Mouse (Mus musculus): Measurements from ENCODE around the gene 2310034G01Rik.

2310034G01Rik gene

DNA sequence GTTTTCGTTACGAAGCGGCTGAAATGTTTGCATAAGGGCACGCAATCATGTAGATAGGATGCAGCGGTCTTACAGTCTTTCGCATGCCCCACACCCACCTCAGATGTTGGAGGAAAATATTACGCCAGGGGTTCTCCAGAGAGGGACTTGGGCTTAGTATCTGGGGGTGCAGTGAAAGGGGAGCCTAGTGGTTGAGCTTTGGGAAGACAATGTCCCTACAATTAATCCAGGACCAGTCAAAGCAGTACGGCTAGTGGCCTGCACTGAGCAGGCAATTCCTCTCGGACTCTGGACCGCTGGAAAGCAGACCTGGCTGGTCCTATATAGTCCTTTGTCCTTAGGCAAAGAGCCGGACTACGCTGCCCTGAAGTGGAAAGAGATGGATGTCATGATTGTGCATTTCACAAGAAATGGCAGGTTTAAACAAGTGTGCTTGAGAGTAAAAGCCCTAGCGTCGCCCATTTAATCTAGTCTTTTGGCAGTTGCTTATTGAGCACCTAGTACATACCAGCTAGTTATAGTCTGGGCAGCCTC lies 22.5 kb downstream of the 2310034G01Rik start:
- DNase-seq = peak; percentile 34

DNA sequence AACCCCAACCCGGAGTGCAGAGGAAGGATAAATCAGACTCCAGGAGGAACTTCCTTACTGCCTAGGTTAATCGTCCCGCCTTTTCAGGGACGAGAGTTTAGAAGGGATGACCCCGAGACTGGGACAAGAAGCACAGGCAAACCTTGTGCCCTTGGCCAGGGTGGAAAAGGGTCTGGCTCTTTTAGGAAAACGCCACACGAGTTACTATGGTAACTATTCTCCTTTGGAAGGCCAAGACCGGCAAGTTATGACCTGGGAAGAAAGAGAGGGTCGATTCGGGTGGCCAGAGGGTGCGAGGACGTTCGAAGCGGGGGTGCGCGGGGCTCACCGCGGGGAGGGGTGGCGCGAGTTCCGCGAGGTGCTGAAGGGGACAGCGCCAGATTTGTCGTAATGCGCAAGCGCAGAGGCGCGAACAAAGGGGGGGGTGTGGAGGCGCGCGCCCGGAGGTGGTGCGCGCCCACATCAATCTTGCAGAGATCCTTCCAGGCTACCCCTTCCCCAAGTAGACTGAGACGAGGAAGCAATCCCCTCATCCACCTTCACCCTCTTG lies 23.3 kb downstream of the 2310034G01Rik start, which contains the start of gene Psd:
Gene Psd, minus strand, starts transcription at position 401 of the 550 bp plus-strand sequence.
- DNase-seq = peak; percentile 74

- no peak for DNase-seq
Measured at GRCm38 (mm10) chr19:46326019-46326755, 23.9 kb downstream of the 2310034G01Rik start.

GRCm38 (mm10) chr19:46324918-46325317 lies 25.2 kb downstream of the 2310034G01Rik start:
- no peak for DNase-seq

- DNase-seq = no peak
Measured at GRCm38 (mm10) chr19:46324366-46324765, 25.7 kb downstream of the 2310034G01Rik start.

GRCm38 (mm10) chr19:46323716-46324115 lies 26.4 kb downstream of the 2310034G01Rik start:
- DNase-seq = no peak

GRCm38 (mm10) chr19:46322996-46323572 lies 27.0 kb downstream of the 2310034G01Rik start:
- no peak for DNase-seq

DNA sequence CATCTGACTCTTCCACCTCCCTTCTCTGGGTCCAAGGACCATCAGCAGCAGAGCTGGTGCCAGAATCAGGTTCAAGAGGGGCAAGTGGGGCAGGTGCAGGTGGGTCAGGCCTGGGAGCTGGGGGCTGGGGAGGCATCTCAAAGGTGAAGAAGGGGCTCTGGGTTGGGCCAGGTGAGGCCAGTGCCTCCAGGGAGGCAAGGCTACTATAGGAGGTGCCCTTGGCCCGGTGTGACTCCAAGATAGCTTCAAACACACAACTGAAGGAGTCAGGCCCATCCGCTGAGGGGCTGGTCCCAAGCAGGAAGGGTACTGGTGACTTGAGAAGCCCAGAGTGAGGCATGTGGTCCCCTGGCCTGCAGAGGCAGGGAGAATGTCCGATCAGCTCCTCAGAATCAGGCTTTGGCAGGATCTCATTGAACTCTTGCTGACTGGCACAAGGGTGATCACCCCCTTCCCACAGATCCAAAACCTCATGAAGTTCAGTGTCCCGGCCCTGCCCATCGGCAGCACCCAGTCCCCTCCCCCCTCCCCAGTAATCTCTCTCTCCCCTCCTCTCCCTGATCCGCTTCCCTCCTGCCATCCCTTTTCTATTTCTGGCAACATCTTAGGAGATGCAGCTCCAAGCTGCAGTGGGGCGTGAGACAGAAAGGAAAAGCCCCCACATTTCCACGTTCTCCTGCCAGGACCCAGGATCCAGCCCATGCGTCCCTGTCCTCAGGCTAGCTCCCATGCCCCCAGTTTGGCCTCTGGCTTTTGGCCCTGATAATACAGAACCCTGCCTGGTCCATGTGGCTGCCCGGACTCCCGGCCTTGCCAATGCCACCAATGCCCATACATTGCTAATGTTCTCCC lies 27.7 kb downstream of the 2310034G01Rik start:
- no peak for DNase-seq

GRCm38 (mm10) chr19:46321101-46321943 lies 28.8 kb downstream of the 2310034G01Rik start:
- peak; percentile 29 for DNase-seq

- DNase-seq = peak; percentile 4
Measured at GRCm38 (mm10) chr19:46320076-46320785, 29.9 kb downstream of the 2310034G01Rik start.

DNA sequence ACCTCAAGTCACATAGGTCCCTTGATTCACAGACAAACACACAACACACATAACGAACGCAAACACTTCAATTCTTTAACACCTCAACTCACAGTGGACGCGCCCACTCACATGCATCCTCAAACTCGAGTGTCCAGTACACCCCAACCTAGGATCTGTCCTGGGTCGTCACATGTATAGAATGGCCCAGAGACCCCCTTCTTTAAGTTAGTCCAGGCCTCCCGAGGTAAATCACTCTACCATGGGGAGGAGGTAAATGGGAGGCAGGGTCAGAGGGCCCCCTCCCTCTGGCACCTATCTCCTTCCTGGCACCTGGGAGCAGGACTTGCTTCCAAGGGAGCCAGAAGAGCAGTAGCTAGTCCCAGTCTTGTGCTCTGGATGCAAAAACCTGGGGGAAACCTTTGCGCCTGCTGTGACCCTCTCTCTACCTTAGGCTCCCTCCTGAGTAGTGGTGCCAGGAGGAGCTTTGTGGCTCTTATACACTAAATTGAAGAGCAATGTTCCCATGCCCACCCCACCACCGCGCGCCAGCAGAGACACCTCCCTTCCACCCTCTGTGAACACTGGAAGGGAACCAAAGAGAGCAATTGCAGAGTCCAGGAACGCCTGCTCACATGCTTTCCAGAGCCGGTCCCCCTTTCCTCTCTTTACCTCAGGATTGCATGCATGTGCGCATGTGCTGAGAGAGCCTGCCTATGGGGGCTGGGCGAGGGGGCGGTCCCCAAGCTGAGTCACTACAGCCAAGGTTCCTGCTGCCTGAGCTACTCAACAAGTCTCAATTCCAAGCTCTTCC lies 31.3 kb downstream of the 2310034G01Rik start:
- DNase-seq = peak; percentile 84

GRCm38 (mm10) chr19:46318031-46318471 lies 32.1 kb downstream of the 2310034G01Rik start:
- DNase-seq = peak; percentile 64

DNA sequence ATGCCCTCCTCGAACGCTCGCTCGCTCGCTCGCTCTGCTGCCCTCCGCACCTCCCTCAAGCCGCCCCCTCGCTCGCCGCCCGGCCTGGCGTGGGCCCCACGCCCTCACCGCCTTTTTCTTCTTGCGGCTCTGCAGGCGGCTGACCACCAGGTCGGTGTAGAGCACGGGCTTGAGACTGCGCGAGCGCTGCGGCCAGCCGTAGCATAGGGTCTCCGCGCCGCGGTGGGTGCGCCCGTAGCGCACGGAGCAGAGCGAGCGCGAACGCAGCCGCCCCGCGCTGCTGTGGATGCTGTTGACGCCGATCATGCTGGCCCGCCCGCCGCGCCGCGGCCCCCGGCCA lies 32.6 kb downstream of the 2310034G01Rik start:
- peak; percentile 24 for DNase-seq

DNA sequence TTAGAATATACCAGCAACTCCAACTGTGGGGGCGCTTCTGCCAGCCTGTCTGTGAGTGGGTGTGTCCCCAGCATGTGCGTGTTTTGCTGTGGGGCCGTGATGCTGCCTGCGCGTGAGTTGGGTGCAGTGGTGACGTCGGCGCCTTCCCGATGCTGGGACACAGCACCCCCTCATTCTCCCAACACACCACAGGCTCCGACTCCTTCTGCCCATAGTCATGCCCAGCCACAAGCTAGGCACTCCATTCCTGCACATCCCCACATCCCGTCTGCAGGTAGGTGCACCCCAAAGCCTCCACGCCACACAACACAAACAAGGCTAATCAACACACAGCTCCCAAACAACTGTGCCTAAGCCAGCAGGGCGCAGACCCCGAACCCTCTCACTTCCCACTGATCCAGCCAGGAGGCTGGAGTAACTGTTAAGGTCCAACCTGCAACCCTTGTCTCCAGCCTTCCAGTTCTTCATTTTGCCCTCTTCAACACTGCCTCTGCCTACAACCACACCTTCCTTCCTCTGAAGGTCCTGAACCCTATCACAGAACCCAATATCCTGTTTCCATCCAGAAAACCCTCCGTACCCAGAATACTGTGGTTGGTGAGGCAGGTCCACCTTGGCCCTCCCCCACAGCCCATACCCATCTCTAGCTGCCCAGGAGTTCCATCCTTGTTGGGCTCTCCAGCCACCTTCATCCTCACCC lies 33.1 kb downstream of the 2310034G01Rik start:
- peak; percentile 11 for DNase-seq

DNA sequence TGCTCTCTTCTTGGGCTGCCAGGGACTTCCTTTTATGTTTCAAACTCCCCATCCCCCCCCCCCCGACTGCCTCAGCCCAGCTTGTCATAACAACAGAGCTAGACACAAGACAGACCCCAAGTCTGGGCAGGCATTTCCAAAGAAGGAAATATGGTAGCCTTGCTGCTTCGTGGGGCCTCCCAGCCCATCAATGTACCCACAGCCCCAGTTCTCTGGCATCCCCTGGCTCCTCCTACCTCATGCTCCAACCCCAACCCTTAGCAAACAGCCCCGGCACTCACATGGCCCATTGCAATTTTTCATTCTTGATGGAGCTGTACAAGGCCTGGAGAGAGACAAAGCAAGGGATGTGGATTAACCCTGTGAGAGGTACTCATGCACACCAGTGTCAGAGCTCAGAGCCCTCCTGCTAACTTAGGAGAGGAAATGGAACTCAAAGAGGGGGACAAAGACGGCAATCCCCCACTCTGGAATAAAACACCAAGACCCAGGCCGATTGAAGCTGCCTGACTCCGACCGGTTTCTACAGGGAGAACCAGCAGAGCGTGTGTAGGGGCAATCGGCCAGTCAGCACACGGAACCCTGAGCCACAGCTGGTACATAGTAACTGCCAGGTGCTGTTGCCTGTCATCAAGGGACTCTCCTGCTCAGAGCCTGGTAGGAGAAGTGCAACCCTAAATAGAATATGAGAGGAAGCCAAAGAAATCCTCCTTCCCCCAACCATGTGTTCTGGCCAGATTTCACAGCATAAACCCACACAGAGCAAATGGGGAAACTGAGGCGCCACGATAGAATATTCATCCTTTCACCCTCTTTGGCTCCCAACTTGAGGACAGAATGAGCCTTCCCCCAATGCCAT lies 34.1 kb downstream of the 2310034G01Rik start:
- peak; percentile 6 for DNase-seq

DNA sequence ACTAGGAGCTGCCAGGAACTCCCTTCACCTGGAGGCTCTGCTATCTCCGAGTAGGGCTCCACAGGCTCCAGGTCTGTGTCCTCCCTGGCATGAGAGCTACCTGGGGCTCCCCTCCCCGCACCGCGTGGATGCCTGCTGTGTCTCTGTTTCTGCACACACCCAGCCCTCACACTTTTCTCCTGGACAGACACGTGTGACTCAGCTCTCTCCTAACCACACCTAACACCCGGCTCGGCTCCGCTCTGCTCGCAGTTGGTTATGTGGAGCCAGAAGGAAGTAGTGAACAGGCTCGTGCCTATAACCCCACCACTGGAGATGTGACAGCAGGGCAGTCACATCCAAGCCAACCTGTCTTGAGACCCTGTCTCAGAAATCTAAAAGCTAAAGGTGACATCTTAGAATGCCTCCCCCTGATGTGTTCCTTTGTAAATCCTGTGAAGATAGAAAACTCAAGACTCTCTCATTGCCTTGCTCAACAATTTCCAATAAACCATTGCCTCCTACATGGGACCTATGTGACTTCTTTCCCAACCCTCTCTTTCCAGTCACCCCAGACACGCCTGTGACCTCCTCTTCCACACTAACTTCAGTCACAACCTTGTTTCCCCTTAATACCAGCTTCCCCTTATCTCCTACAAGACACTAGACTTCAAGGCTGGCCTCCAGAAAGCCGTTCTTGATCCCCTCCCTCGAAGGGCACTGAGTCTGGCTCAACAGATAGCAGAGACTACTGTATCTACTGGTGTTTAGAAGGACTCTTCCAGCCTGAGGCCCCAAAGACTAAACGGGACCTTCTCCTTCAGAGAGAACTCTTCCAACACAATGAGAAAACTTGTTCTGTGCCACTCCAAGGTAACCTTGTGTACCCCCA lies 35.0 kb downstream of the 2310034G01Rik start:
- DNase-seq = peak; percentile 10

DNA sequence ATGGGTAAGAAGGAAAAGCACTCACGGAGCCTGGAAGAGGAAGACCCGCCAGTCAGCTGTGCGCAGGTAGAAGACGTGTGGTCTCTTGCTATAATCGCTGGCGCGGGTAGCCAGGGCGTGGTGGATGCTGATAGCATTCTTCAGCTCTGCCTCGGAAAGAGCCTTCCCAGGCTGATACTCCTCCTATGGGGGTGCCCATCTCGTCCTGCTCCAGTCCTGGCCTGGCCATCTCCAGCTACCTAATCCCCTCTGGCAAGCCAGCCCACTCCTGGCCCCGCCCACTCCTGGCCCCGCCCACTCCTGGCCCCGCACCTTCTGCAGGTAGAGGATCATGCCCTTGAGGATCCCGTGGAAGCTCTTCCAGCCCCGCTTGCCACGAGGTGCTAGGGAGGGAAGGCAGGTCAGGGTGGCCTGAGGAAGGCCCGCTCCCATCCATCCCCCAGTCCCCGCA lies 35.9 kb downstream of the 2310034G01Rik start:
- DNase-seq = peak; percentile 63

DNA sequence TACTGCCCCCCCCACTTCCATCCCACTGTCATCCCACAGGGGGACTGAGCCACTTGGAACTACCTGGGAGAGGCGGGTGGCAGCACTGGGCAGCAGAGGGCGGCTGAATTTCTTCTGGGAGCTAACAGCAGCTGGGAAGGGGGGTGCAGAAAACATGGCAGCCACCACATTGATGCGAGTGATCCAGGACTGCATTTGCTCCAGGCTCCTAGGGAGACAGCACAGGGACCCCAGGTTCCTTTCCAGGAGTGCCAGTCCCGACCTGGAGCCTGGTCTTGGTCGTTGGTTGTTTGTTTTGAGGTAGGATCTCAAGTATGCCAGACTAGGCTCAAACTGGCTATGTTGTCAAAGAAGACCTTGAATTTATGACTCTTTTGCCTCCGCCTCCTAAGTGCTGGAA lies 36.5 kb downstream of the 2310034G01Rik start:
- no peak for DNase-seq

Data from kidney, postnatal 10 days (tissue).